Mouse (Mus musculus): ENCODE results near the gene Olfr372. TPM values are rescaled to one million over a fixed set of nuclear protein-coding genes. Genes with fewer than 3 reads are reported as not detected.

The Olfr372 gene
- polyA plus RNA-seq, 1 experiment from 2014 or later: not detected

Other genes starting within 250 kb of the Olfr372 start
- gene Zfp709, start 159.2 kb upstream of the Olfr372 start, polyA plus RNA-seq (2014; fragmentation: Nextera tagmentation; extraction: Ambion mirVana): 5.8 and 6.2 TPM in 2 replicates
- gene Zfp882, start 132.6 kb upstream of the Olfr372 start, polyA plus RNA-seq (2014; fragmentation: Nextera tagmentation; extraction: Ambion mirVana): 9.5 and 9.7 TPM in 2 replicates
- gene Zfp617, start 132.6 kb upstream of the Olfr372 start, polyA plus RNA-seq (2014; fragmentation: Nextera tagmentation; extraction: Ambion mirVana): 39.6 and 40.5 TPM in 2 replicates
- gene Zfp961, start 90.2 kb upstream of the Olfr372 start, polyA plus RNA-seq (2014; fragmentation: Nextera tagmentation; extraction: Ambion mirVana): 29.0 and 31.2 TPM in 2 replicates
- gene Cyp4f18, start 31.6 kb upstream of the Olfr372 start, polyA plus RNA-seq (2014; fragmentation: Nextera tagmentation; extraction: Ambion mirVana): 0.68 and 0.81 TPM in 2 replicates
- gene Olfr373, start 42.0 kb downstream of the Olfr372 start, polyA plus RNA-seq (2014; fragmentation: Nextera tagmentation; extraction: Ambion mirVana): not detected in 2 replicates
- gene Olfr374, start 65.8 kb downstream of the Olfr372 start, polyA plus RNA-seq (2014; fragmentation: Nextera tagmentation; extraction: Ambion mirVana): not detected in 2 replicates
- 539 and 557 TPM in 2 replicates for gene Tpm4, start 93.8 kb downstream of the Olfr372 start, polyA plus RNA-seq (2014; fragmentation: Nextera tagmentation; extraction: Ambion mirVana)
- gene Rab8a, start 120.0 kb downstream of the Olfr372 start, polyA plus RNA-seq (2014; fragmentation: Nextera tagmentation; extraction: Ambion mirVana): 90.5 and 110 TPM in 2 replicates
- not detected in 2 replicates for gene Hsh2d, start 148.4 kb downstream of the Olfr372 start, polyA plus RNA-seq (2014; fragmentation: Nextera tagmentation; extraction: Ambion mirVana)
- gene Cib3, start 171.6 kb downstream of the Olfr372 start, polyA plus RNA-seq (2014; fragmentation: Nextera tagmentation; extraction: Ambion mirVana): 0.25 TPM in 1 of 2 replicates, not detected in the other
- not detected in 2 replicates for gene Gm11034, start 172.4 kb downstream of the Olfr372 start, polyA plus RNA-seq (2014; fragmentation: Nextera tagmentation; extraction: Ambion mirVana)
- gene Fam32a, start 178.5 kb downstream of the Olfr372 start, polyA plus RNA-seq (2014; fragmentation: Nextera tagmentation; extraction: Ambion mirVana): 74.2 and 76.0 TPM in 2 replicates
- gene Ap1m1, start 198.8 kb downstream of the Olfr372 start, polyA plus RNA-seq (2014; fragmentation: Nextera tagmentation; extraction: Ambion mirVana): 173 and 190 TPM in 2 replicates